Mouse (Mus musculus): Measurements from ENCODE around the gene Ankrd13d.
A peak's percentile ranks its signal among the peaks of the same experiment; 100 is the strongest.

Ankrd13d gene

DNA sequence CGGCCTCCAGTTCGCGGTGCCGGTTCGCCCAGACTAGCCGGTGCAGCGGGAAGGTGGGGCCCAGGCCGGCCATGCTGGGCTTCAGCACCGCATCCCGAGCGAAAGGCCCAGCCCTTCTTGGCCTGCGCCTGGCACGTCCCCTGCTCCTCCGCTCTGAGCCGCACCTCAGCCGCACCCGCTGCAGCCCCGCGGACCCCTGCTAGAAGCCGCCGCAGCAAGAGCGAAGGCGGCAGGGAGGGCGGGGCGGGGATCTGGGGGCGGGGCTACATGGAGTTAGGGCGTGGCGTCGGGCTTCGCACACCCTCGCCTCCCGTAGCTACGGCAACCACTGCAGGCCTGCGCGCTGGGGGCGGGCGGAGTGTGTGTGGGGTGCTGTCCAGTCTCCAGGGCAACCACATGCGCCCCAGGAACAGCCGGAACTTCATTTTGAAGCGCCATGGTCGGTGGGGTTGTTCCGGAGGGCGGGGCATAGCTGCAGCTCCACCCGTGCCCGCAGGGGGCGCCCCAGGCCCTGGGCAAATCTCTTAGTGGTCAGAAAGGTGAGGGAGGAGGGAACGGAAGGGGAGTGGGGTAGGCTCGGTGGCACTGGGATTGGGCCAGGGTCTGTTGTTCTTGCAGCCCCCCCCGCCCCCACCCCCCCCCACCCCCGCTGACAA is at the start of gene Ankrd13d:
Ankrd13d (minus strand) TSS at position 240 of the 656 bp plus-strand sequence.
- DNase-seq (ENCODE audit: extremely low read depth, insufficient read length, low spot score): no peak

DNA sequence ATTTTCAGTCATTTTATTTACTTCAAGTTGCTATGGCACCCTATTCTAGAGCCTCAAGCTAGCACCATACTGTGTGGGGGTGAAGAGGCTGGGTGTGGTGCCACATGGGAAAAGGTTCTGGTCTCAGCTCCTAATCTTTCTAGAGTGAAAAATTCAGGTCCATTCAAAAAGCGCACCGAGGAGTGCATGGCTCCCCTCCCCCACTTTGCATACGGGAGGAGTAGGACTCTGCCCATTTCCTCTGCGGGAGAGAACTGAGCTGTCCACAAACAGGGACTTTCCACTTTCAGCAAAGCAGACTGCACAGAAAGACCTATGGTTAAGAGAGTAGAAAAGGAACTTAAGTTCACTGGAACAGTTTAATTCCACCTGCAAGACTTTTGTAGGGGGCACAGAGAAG is 49.7 kb upstream of the Ankrd13d start:
- DNase-seq (ENCODE audit: extremely low read depth, insufficient read length, low spot score): peak; percentile 27

DNA sequence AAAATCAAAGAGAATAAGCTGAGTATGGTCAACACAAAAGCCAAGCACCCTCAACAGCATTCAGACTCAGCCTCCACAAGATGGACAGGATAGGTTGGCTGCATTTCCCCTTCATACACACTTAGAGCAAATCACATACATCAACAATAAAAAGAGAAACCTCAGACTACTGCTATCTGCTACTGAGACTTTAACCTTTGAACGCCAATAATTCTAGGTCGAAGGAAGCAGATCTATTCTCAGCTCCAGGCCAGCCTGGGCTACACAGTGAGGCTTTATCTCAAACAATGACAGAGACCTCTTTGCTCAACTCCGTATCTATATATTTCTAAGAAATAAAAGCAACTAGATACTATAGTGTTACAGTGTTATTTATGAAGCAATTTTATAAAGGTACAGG is 48.3 kb upstream of the Ankrd13d start:
- DNase-seq (ENCODE audit: extremely low read depth, insufficient read length, low spot score): no peak

DNA sequence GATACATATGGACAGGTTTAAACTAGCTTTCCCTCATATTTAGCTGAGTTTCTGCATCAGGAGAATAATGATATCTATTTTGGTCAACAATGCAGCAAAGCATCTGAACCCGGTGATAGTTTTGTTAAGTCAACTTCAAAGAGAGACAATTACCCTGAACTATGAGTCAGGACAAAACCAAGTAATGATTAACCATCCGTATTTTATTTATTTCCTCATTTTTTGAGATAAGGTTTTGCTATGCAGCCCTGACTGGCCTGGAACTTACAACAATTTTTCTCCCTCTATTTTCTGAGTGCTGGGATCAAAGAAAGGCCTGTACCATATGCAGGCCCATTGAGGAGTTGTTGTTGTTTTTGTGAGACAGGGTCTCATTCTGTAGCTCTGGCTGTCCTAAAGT is 47.7 kb upstream of the Ankrd13d start:
- no peak for DNase-seq (ENCODE audit: extremely low read depth, insufficient read length, low spot score)

DNA sequence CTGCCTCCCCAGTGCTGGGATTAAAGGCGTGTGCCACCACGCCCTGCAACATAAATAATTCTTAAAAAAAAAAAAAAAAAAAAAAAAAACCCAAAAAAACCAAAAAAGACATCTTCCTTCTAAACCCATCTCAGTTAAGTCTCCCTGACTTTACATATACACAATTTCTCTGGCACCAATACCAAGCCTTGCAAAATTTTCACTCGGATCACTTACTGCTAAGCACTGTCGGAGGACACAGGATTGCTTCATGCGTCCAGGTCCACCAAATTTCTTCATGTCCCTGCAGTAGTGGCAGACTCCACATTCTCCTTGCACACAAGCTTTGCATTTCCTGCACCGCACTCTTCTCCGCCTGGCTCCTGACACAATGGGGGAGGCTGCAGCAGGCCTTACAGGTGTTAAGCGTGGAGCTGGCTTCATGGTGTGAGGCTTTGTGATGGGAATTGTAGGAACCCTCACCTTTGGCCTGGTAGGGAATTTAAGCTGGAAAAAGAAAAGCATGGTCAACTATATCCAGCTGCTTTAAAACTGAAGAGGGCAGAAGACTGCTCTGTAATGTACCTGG is 45.9 kb upstream of the Ankrd13d start:
- no peak for DNase-seq (ENCODE audit: extremely low read depth, insufficient read length, low spot score)

DNA sequence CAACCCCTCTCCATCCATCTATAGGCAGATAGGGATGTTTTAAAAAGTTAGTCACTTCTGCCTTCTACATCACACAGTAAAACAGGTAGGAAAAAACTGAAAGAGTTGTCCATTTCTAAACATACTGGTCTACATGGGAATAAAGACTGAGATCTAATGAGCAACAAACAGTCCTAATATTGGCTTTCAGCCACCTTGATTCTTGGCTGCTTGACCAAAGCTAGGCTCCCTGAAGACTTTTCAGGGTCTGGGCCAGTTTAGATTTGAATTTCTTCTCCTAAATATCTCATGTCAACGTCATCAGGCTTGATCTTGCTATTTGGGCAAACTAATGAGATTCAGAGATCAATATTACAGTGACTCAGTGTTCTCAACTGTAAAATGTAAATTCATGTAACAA is 43.9 kb upstream of the Ankrd13d start:
- DNase-seq (ENCODE audit: extremely low read depth, insufficient read length, low spot score): no peak

DNA sequence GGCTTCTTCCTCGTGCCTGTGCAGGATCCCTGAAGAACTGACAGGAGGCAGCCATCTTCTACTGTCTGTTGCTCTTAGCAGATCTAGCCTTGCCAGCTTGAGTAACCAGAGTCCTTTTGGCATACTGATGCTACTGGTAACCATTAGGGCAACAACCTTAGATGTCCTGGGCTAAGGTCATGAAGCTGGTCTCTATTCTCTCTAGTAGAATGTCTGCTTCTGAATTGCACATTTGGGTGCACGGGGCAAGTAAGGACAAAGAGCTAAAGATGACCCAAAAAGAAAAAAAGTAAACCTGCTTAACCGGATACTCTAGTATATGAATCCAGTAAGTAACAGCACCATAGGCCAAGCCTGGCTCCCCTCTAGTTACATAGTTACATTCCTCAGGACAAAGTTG is 43.2 kb upstream of the Ankrd13d start:
- no peak for DNase-seq (ENCODE audit: extremely low read depth, insufficient read length, low spot score)

DNA sequence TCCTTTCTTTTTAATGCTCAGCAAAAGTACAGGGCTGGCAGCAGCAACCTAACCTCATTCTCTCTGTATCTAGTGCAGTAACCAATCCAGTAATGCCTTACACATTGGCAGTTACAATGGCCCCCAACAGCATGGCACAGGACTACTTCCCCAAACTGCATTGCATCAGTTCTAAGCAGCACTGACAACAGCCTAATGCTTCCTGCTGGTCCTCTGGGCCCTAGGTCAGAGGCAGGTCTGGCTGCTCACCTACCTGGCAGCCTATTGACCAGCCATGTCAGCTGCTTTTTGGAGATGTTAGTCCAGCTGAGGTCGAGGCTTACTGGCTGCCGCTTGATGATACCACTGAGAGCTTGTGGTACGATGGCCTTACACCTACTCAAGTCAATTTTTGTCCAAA is 39.2 kb upstream of the Ankrd13d start:
- no peak for DNase-seq (ENCODE audit: extremely low read depth, insufficient read length, low spot score)

DNA sequence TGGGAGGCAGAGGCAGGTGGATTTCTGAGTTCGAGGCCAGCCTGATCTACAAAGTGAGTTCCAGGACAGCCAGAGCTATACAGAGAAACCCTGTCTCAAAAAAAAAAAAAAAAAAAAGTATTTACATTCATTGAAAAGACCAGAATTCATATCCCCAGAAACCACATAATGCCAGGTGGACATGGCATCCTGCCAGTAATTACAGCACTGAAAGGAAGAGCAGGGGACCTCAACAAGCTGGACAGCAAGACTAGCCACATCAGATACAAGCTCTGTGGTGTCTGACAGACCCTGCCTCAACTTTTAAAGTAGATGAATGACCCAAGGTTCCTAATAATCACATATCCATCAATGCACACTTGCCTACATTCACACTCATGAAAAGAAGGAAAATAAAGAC is 38.7 kb upstream of the Ankrd13d start:
- no peak for DNase-seq (ENCODE audit: extremely low read depth, insufficient read length, low spot score)

DNA sequence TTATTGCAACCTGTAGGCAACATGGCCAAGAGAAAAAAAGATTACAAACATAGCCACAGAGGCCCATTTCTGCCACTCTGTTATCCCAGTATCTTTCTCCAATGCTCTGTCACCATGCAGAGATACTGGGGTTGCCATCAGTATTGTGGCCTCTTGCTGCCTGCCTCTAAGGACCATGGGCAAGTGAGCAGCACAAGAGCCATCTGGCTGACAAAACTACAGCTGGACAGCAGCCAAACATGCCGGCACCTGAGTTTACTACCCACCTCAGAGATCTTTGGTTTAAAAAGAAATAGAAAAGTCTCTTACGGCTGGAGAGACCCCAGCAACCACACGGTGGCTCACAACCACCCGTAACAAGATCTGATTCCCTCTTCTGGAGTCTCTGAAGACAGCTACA is 36.3 kb upstream of the Ankrd13d start:
- DNase-seq (ENCODE audit: extremely low read depth, insufficient read length, low spot score): no peak

DNA sequence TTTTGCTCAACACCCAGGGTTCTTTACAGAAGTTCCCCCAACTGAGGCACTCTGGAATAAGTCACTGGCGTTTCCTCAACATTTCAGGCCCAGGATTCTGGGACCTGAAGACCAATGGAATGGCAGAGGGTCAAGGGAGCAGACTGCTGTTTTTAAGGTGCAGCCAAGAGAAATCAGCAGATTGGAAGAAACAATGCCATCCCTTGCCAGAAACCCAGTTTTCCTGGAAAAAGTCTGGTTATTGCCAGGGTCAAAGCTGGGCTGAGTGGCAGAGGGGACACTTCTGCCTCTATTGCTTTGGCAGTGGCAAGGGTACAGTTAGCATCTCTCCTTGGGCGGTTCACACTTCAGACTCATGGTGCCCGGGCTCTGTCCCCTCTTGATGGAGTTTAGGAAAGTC is 34.2 kb upstream of the Ankrd13d start:
- DNase-seq (ENCODE audit: extremely low read depth, insufficient read length, low spot score): no peak

DNA sequence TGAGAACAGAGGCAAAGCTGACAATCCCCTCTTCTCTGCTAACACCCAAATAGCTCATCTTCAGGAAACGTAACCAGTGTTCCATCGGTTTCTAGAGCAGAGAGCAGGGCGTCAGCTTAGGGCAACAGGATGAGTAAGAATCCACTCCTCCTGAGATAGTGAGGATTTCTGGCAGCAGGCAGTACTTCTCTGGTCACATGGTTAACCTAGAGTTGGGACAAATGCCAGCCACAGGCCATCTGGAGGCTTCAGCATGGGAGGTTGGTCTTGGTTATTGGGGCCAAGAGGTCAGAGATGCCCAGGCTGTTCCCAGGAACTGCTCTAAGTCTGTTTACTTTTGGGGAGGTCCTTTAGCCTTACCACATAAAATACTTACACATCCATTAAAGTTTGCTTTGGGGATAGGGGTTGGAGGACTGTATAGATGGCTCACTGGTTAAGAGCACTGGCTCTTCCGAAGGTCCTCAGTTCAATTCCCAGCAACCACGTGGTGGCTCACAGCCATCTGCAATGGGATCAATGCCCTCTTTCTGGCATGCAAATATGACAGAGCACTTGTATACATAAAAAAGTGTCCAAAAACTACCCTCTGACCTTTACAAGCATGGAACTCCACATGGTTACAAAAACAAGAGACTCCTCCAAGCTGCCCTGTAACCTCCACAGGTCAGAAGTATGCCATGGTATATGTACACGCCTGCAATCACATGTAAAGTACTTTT is 32.4 kb upstream of the Ankrd13d start:
- peak; percentile 65 for DNase-seq (ENCODE audit: extremely low read depth, insufficient read length, low spot score)

DNA sequence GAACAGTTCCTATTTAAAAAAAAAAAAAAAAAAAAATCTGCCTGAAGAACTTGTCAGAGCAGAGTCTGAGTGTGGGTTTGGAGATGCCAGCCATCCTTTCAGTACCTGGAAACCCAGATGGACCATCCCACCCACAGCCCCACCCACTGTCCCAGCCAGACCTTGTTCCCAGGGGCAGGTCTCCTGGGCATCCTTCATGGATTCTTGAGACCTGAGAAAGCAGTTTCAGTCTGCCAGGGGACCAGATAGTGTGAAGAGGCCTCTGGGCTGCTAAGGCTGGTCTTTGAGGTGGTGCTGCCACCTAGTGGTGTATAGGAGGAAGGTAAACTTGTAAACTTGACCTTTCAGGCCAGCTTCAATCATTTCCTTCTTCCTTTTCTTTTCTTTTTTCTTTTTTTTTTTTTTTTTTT is 26.8 kb upstream of the Ankrd13d start:
- DNase-seq (ENCODE audit: extremely low read depth, insufficient read length, low spot score): peak; percentile 80

DNA sequence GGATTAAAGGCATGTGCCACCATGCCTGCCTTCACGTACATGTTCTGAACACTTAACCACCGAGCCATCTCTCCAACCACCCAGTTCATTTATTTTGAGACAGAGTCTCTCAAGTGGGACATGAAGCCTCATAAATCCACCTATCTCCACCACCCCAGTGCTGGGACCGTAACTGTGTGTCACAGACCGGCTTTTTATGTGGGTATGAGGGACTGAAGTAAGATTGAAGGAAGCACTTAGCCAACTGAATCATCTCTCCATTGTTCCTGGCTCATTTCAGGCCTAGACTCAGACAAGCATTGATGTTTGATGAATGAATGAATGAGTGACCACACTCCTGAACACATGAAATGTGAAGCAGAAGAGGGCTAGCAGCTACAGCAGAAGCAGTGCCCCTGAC is 26.4 kb upstream of the Ankrd13d start:
- no peak for DNase-seq (ENCODE audit: extremely low read depth, insufficient read length, low spot score)

DNA sequence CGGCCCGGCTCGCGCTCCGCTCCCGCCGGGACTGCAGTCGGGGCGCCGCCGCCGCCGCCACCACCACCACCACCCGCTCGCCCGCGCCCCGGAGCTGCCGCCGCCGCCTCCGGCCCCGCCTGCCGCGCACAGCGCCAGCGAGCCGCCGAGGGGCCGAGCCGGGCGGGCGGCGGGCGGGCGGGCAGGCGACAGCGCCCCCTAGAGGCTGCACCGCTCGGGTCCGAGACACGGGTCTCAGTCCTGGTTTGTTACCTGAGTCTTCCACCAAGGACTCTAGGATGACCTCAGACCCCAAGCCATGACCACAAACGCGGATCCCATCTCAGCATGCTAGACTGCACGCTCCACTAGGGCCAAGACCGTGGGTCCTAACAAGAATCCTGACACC is 23.2 kb upstream of the Ankrd13d start, which contains the start of gene Grk2:
Grk2 (minus strand) TSS at position 33 of the 388 bp plus-strand sequence.
- DNase-seq (ENCODE audit: extremely low read depth, insufficient read length, low spot score): peak; percentile 64

DNA sequence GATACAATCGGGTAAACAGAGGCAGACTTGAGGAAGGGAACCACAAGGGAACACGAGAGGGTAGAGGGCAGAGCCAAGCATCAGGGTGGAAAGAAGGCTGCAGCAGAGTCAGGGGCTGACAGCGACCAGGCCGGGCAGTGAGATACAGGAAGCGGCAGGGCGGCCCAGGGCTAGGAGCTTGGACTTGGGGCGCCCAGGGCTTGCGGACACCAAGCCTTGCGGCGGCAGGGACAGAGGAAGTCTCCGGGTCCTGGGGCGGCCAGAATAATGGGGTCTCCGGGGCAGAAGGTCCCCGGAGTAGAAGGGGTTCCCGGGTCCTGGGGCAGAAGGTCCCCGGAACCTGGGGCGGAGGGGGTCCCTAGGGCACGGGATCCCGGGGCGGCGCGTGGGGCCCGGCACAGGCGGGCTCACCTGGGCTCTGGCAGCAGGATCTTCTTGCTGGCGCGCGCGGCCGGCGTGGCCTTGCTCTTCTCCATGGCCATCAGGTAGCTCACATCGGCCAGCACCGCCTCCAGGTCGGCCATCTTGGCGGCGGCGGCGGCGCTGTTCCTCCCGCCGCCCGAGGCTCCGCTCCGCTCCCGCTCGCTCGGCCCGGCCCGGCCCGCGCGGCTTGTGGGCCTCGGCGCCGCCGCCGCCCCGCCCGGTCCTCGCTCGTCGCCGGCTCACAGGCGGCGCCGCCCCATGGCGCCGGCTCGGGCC is 22.7 kb upstream of the Ankrd13d start:
- peak; percentile 70 for DNase-seq (ENCODE audit: extremely low read depth, insufficient read length, low spot score)

DNA sequence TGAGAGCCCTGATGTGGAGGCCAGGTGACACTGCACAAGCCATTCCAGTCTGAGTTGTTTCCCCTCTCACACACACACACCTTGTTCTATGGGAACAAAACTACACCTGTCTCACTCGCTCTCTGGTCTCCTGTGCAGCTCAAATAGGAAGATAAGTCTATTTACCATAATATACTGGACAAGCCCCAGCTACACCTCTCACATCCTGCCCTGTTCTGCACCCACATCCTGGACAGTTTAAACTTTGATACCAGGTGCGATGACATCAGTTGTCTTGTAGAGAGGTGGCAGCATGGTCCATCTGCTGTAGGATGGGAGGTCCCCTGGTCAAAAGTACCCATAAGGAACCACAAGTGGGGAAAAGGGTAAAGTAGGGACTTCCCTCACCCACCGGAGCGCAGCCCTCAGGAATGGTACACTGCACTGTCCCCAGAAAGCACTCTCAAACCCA is 22.0 kb upstream of the Ankrd13d start:
- no peak for DNase-seq (ENCODE audit: extremely low read depth, insufficient read length, low spot score)

DNA sequence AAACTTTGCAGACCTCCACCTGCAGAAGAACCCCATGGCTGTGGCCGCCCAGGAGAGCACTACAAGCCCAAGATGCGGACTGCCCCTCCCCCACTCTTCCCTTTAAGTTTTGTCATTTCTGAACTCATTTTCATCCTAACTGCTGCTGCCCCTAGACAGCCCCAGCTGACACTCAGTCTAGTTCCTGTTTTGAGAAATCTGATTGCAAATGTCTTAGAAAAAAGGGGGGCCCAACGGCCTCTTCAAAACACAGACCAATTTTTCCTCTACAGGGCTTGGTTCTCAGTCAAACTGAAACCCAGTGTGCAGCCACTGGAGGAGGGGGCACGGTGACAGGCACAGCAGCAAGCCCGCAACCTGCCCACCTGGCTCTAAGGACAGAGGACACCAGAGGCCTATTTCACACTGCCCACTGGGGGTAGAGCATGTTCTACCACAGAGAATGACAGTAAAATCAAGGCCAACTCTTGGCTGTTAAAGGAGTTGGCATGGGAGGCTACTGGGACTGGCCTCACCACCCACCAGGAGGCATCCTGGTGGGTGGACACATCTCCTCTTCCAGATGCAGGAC is 21.4 kb upstream of the Ankrd13d start:
- no peak for DNase-seq (ENCODE audit: extremely low read depth, insufficient read length, low spot score)

DNA sequence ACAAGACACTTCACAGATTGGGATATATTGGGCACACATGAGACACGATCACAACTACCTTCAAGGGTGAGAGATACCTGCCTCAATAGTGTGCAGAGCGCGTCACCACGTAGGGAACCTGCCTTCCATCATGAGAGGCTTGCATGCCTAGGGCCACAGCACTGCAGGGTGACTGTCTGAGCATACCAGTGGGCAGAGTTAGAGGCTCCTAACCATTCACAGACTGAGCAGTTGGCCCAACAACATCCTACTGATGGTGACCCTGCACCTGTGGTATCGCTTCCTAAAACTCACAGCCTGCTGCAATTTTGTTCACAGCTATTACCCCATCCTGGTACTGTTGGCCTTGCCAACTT is 20.7 kb upstream of the Ankrd13d start:
- DNase-seq (ENCODE audit: extremely low read depth, insufficient read length, low spot score): no peak

DNA sequence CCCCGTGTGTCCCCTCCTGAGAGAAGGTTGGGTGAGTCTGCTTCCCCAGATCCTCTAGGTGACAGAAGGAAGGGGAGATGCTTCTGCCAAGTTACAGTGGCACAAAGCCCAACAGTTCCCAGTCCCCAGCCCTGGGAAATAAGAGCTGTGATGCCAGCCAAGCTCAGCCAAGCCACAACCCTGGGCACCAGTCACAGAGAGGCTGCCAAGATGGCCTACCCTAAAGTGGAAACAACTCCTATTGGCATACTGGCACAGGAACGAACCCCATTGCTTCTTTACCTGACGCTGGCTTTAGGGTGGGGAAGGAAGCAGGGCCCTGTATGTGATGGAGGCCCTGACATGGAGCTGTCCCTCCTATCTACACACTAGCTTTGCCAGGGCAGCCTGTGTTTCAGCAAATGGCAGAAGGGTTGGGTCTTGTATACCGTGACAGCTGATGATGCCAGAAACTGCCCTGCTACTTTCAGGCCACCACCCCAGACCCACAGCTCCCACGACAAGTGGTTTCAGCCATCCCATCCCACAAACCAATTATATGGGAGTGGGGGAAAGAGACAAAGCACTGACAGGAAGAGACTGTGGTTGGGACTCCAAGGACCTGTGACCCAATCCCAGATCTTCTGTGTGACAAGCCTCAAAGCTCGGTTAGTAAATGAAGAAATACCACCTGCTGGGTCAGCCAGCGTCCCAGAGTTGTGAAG is 20.2 kb upstream of the Ankrd13d start:
- peak; percentile 70 for DNase-seq (ENCODE audit: extremely low read depth, insufficient read length, low spot score)
